Mouse (Mus musculus): ENCODE measurements at regions not wholly inside any gene's neighbourhood (a gene's known extent, or its start where the extent isn't known, plus 50 kb on each side); places are given as distances from the start of the nearest gene placed in this dataset.

DNA sequence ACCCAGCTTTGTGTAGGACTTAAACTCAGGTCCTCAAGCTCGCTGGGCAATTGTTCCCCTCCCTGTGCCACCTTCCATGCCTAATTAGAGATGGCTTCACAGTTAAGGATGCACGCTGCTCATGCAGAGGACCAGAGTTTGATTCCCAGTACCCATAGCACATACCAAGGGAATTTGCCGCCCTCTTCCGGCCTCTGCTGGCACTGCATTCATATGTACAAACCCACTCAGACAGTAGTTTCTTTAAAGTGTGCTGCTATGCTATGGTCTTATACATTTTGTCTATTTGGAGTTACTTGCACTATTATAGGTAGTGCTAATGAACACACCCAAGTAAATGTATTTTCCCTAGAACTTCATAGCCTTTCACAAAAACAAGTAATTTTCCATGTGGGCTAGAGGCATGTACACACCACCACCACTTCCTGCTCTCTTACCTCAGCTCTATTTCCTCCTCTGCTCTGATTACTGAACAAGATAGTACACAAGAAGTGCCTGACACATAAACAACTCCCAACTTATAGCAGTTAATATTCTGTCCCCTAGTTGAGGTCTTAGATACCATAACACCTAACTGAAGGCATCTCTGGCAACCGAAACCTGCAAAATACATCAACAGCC lies 57.4 kb upstream of the Clint1 start:
- no peak for TF ChIP-seq CTCF (IDR thresholded peaks at IDR 0.05; ENCODE audit: borderline replicate concordance, control insufficient read depth, extremely low read depth, insufficient read depth, low read length, poor library complexity)
- no peak for TF ChIP-seq POLR2A (IDR thresholded peaks at IDR 0.05; ENCODE audit: control insufficient read depth, extremely low read depth, insufficient read depth, low read length, poor library complexity)

Data from thymus, adult 2 months (tissue).